Mouse (Mus musculus): ENCODE results near the gene 6030498E09Rik. TPM values are rescaled to one million over a fixed set of nuclear protein-coding genes. Genes with fewer than 3 reads are reported as not detected.

Gene 6030498E09Rik
- polyA plus RNA-seq (2017; shearing (Covaris generic)): not detected

GRCm38 (mm10) chrX:38772478-38772877 lies at the start of gene 6030498E09Rik:
6030498E09Rik (plus strand) TSS chrX:38772671.

Other genes starting within 250 kb of the 6030498E09Rik start
- 29.1 TPM for gene Cul4b, start 196.5 kb upstream of the 6030498E09Rik start, polyA plus RNA-seq (2017; shearing (Covaris generic))
- gene Mcts1, start 172.1 kb upstream of the 6030498E09Rik start, polyA plus RNA-seq (2017; shearing (Covaris generic)): 136 TPM
- 21.9 TPM for gene C1galt1c1, start 137.6 kb upstream of the 6030498E09Rik start, polyA plus RNA-seq (2017; shearing (Covaris generic))